Mouse (Mus musculus): ENCODE measurements around the gene Rcsd1. TPM values are rescaled to one million over a fixed set of nuclear protein-coding genes. Genes with fewer than 3 reads are reported as not detected.

Gene Rcsd1
- total and polyA plus RNA-seq, 3 experiments = 22.7 to 81.1 (median 35.7) TPM

DNA sequence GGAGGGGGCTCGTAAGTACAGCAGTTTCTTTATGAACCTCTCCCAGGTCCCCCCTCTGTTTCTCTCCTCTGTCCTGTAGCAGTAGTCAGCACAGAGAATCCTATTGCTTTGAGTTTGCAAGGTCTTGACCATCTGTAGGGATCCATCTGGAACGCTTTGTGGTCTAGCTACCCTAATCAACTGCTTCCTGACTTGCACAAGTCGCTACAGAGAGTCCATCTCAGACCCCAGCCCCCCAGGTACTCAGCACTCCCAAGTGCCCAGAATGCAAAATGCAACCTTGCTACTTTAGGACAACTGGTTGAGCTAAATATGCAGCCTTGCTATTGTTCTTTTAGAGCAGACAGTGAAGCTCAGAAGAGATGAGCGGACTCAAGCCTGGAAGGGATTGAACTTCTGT lies 3.1 kb downstream of the Rcsd1 start:
- H3K4me3 ChIP-seq (replicated peaks in 1 of 3; ENCODE audit: low read depth in 2 of 3, low read length in 2 of 3, poor library complexity in 1 of 3) = peak overlapping the region; percentile 62 to 85 (median 77)
- no peak for DNase-seq (ENCODE audit: extremely low read depth)
- peaks cover 8% of the 10 kb centered on the region for H3K79me2 ChIP-seq (replicated peaks; ENCODE audit: control insufficient read depth, extremely low read depth, insufficient read depth, poor library complexity, severe bottlenecking)
- no peak overlapping the region for H3K27ac ChIP-seq (ENCODE audit: insufficient read depth, low read depth)
- in situ Hi-C loops (cut with MboI; ENCODE audit: low pct_ligation_motif_present, low pct_unique_long_range_greater_than_20kb, low sequenced_read_pairs) = no loop called here
- TF ChIP-seq PAX5 (IDR thresholded peaks at IDR 0.05; ENCODE audit: low read length) = no peak
- TF ChIP-seq POLR2A (IDR thresholded peaks at IDR 0.05; ENCODE audit: low read depth, low read length) = no peak
- peak overlapping the region; percentile 27; the same call in 1 of the 2 replicates for H3K9ac ChIP-seq (ENCODE audit: insufficient read depth, low read depth)
- H3K36me3 ChIP-seq (replicated peaks in 1 of 2; ENCODE audit: control insufficient read depth in 1 of 2, insufficient read depth in 1 of 2, low read length in 1 of 2) = peaks cover 0 to 11% of the 10 kb centered on the region in 2 experiments
- dilution Hi-C loops (cut with MboI; ENCODE audit: extremely low pct_ligation_motif_present, extremely low pct_unique_long_range_greater_than_20kb, low sequenced_read_pairs) = no loop called here
- peak overlapping the region; percentile 90 for H3K4me2 ChIP-seq (ENCODE audit: insufficient read depth, low read depth, poor library complexity, severe bottlenecking)
- H3K27me3 ChIP-seq (replicated peaks) = no peaks in the 10 kb centered on the region
- peaks cover 42 to 81% of the 10 kb centered on the region in 2 experiments for H3K4me1 ChIP-seq (ENCODE audit: control insufficient read depth in 1 of 2, insufficient read depth in 2 of 2)
- no peaks in the 10 kb centered on the region for H3K9me3 ChIP-seq (replicated peaks; ENCODE audit: low read length)

DNA sequence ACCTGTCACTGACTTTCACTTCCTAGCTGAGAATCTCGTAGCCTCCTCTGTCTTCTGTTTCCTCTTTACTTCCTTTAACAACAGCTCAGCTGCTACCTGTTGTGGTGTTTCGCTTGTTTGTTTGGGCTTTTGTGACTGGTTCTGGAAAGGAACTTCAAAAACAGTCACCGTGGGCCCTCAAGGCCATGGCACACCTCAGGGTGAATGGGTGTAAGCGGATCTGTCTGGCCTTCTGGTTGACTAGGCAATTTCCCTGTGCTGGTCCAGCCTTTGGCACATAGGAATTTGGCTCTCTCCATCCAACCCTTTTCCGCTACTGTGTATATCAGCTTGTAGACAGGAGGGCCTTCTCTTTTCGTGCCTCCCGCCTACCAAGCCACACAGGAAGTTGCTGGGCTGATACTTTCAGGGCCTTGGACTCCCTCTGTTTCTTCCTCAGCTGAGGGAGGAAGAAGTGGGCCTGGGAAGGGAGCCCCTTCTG lies 3.6 kb downstream of the Rcsd1 start:
- Histone ChIP-seq H3K27ac (ENCODE audit: insufficient read depth, low read depth) (no peak overlapping the region), H3K4me2 (ENCODE audit: insufficient read depth, low read depth, poor library complexity, severe bottlenecking) (peak overlapping the region; percentile 90), H3K36me3 (replicated peaks in 1 of 2; ENCODE audit: control insufficient read depth in 1 of 2, insufficient read depth in 1 of 2, low read length in 1 of 2) (peaks cover 0 to 11% of the 10 kb centered on the region in 2 experiments), H3K9ac (ENCODE audit: insufficient read depth, low read depth) (no peak overlapping the region), H3K9me3 (replicated peaks; ENCODE audit: low read length) (no peaks in the 10 kb centered on the region), H3K4me1 (ENCODE audit: control insufficient read depth in 1 of 2, insufficient read depth in 2 of 2) (peaks cover 42 to 81% of the 10 kb centered on the region in 2 experiments), H3K79me2 (replicated peaks; ENCODE audit: control insufficient read depth, extremely low read depth, insufficient read depth, poor library complexity, severe bottlenecking) (peaks cover 8% of the 10 kb centered on the region), H3K27me3 (replicated peaks) (no peaks in the 10 kb centered on the region), H3K4me3 (replicated peaks in 1 of 3; ENCODE audit: low read depth in 2 of 3, low read length in 2 of 3, poor library complexity in 1 of 3) (peak overlapping the region; percentile 11 to 85 (median 77))
- dilution Hi-C loops (cut with MboI; ENCODE audit: extremely low pct_ligation_motif_present, extremely low pct_unique_long_range_greater_than_20kb, low sequenced_read_pairs) (no loop called here), in situ Hi-C loops (cut with MboI; ENCODE audit: low pct_ligation_motif_present, low pct_unique_long_range_greater_than_20kb, low sequenced_read_pairs) (no loop called here)
- peak; percentile 12 for DNase-seq (ENCODE audit: extremely low read depth)
- TF ChIP-seq ZKSCAN1 (IDR thresholded peaks at IDR 0.05; ENCODE audit: borderline replicate concordance, low read depth, low read length) = no peak
- no peak for TF ChIP-seq MAZ (IDR thresholded peaks at IDR 0.05; ENCODE audit: low read depth, low read length)
- no peak for TF ChIP-seq TCF12 (IDR thresholded peaks at IDR 0.05; ENCODE audit: low read depth, low read length)
- no peak for TF ChIP-seq MEF2A (IDR thresholded peaks at IDR 0.05; ENCODE audit: borderline replicate concordance, low read depth, low read length)
- no peak for TF ChIP-seq CHD2 (IDR thresholded peaks at IDR 0.05; ENCODE audit: low read length)
- TF ChIP-seq MYC (IDR thresholded peaks at IDR 0.05; ENCODE audit: low read depth, low read length) = no peak
- TF ChIP-seq PAX5 (IDR thresholded peaks at IDR 0.05; ENCODE audit: low read length) = no peak
- no peak for TF ChIP-seq SIN3A (IDR thresholded peaks at IDR 0.05; ENCODE audit: low read length)
- TF ChIP-seq POLR2AphosphoS2 (IDR thresholded peaks at IDR 0.05; ENCODE audit: low read depth, low read length) = no peak
- TF ChIP-seq POLR2A (IDR thresholded peaks at IDR 0.05; ENCODE audit: low read depth, low read length) = no peak
- TF ChIP-seq BHLHE40 (IDR thresholded peaks at IDR 0.05; ENCODE audit: low read depth, low read length) = no peak
- no peak for TF ChIP-seq USF2 (conservative IDR thresholded peaks at IDR 0.05; ENCODE audit: low read depth, low read length)
- TF ChIP-seq CHD1 (IDR thresholded peaks at IDR 0.05; ENCODE audit: low read depth, low read length) = no peak
- no peak for TF ChIP-seq NELFE (IDR thresholded peaks at IDR 0.05; ENCODE audit: low read depth, low read length)
- no peak for TF ChIP-seq HCFC1 (IDR thresholded peaks at IDR 0.05; ENCODE audit: low read depth, low read length)
- TF ChIP-seq MXI1 (IDR thresholded peaks at IDR 0.05; ENCODE audit: low read depth, low read length) = no peak
- no peak for TF ChIP-seq RAD21 (IDR thresholded peaks at IDR 0.05; ENCODE audit: low read depth, low read length)
- TF ChIP-seq IRF4 (IDR thresholded peaks at IDR 0.05; ENCODE audit: low read depth, low read length) = no peak; the same call in 1 of the 2 replicates
- TF ChIP-seq MAX (IDR thresholded peaks at IDR 0.05; ENCODE audit: low read length) = no peak
- no peak for TF ChIP-seq ZMIZ1 (IDR thresholded peaks at IDR 0.05; ENCODE audit: low read depth, low read length)
